Mouse (Mus musculus): ENCODE results near the gene Aipl1. TPM values are rescaled to one million over a fixed set of nuclear protein-coding genes. Genes with fewer than 3 reads are reported as not detected.

Gene Aipl1
- polyA plus RNA-seq (2014; fragmentation: Illumina TruSeq; extraction: RNeasy Lipid Tissue Mini Kit (QIAGEN cat#74804); ENCODE audit: insufficient read depth, low read depth, low replicate concordance) = not detected

GRCm38 (mm10) chr11:72037409-72037808 lies at the start of gene Aipl1:
TSS of gene Aipl1 (minus strand) at chr11:72037509.

GRCm38 (mm10) chr11:72041768-72042607 lies 4.7 kb upstream of the Aipl1 start, which contains the start of gene Pimreg:
TSS of gene Pimreg (plus strand) at chr11:72042032.

Other genes starting within 250 kb of the Aipl1 start
- gene Pimreg, start 4.5 kb upstream of the Aipl1 start, polyA plus RNA-seq (2014; fragmentation: Illumina TruSeq; extraction: RNeasy Lipid Tissue Mini Kit (QIAGEN cat#74804); ENCODE audit: insufficient read depth, low read depth, low replicate concordance) = 0.82 TPM
- gene Pitpnm3, start 98.3 kb upstream of the Aipl1 start, polyA plus RNA-seq (2014; fragmentation: Illumina TruSeq; extraction: RNeasy Lipid Tissue Mini Kit (QIAGEN cat#74804); ENCODE audit: insufficient read depth, low read depth, low replicate concordance) = 6.1 TPM
- gene Gm43951, start 169.3 kb upstream of the Aipl1 start, polyA plus RNA-seq (2014; fragmentation: Illumina TruSeq; extraction: RNeasy Lipid Tissue Mini Kit (QIAGEN cat#74804); ENCODE audit: insufficient read depth, low read depth, low replicate concordance) = 0.12 TPM
- gene 4933427D14Rik, start 169.9 kb upstream of the Aipl1 start, polyA plus RNA-seq (2014; fragmentation: Illumina TruSeq; extraction: RNeasy Lipid Tissue Mini Kit (QIAGEN cat#74804); ENCODE audit: insufficient read depth, low read depth, low replicate concordance) = 2.3 TPM
- gene Txndc17, start 170.0 kb upstream of the Aipl1 start, polyA plus RNA-seq (2014; fragmentation: Illumina TruSeq; extraction: RNeasy Lipid Tissue Mini Kit (QIAGEN cat#74804); ENCODE audit: insufficient read depth, low read depth, low replicate concordance) = 123 TPM
- 27.2 TPM for gene Med31, start 178.1 kb upstream of the Aipl1 start, polyA plus RNA-seq (2014; fragmentation: Illumina TruSeq; extraction: RNeasy Lipid Tissue Mini Kit (QIAGEN cat#74804); ENCODE audit: insufficient read depth, low read depth, low replicate concordance)
- not detected for gene Slc13a5, start 229.7 kb upstream of the Aipl1 start, polyA plus RNA-seq (2014; fragmentation: Illumina TruSeq; extraction: RNeasy Lipid Tissue Mini Kit (QIAGEN cat#74804); ENCODE audit: insufficient read depth, low read depth, low replicate concordance)